Mouse (Mus musculus): Measurements from ENCODE around the gene Espn.

Gene Espn

DNA sequence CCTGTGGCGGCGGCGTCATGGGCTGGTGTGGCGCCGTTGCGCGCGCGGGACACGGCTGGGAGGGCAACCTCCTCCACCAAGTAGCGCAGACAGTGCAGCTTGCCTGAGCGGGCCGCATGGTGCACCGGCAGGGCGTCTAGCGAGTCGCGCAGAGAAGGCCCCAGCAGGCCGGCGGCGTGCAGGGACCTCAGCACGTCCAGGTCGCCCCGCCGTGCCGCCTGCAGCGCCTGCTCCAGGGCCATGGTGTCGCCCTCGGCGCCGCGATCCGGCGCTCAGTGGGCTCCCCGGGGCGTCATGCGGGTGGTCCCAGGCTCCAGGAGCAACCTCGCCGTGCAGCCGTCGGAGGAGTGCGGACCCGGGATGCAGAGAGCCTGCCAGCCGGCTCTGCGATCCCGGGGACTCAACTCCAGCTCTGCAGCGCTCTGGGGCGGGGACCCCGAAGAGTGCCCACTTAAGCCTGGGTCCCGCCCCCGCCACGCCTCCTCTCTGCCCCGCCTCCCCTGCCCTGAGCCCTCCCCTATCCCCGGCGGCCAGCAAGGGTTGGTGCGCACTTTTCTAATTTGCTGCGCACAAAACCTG, at the start of gene Espn:
Espn (minus strand) TSS at position 406 of the 579 bp plus-strand sequence.
- peak; percentile 59 to 62 for DNase-seq (ENCODE audit: low spot score in 2 of 2)

DNA sequence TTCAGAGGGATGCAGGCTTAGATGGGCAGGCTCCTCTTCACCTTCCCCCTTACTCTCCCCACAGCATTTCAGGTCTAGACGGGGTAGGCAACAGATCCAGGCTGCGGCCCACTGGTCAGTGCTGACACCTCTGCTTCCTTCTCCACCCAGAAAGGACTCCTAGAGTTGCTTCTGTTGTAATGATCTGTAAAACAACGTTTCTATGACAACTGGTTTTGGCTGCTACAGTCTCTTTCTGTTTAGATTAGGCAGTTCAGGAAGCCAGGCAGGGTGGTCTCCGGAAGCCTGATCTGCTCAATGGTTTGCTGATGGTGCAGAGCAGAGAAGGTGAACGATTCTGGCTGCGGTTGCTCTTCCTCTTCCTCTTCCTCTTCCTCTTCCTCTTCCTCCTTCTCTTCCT, 49.3 kb upstream of the Espn start:
- no peak for DNase-seq (ENCODE audit: low spot score in 2 of 2)

GRCm38 (mm10) chr4:152199617-152200016, 47.4 kb upstream of the Espn start:
- DNase-seq (ENCODE audit: low spot score in 2 of 2), result no peak

DNA sequence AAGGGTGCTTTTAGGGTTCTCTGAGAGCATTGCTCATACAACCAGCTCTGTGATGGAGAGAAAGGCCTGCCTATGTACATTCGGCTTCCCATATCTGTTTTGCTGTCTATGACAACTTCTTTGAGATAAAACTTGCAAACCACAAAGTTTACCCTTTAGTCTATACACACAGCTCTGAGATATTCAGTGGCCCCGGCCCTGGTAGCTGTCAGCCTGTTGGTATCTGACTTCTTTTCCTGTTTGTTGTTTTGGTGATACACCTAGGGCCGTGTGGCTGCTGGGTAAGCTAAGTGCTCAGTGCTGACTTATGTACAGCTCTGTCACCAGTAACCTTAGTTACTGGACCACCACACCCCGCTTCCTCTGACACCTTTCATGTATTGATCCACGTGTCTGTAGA, 45.4 kb upstream of the Espn start:
- DNase-seq (ENCODE audit: low spot score in 2 of 2), result no peak

GRCm38 (mm10) chr4:152196276-152196675, 44.1 kb upstream of the Espn start:
- no peak for DNase-seq (ENCODE audit: low spot score in 2 of 2)

GRCm38 (mm10) chr4:152194476-152195175, 42.5 kb upstream of the Espn start:
- DNase-seq (ENCODE audit: low spot score in 2 of 2), result no peak

DNA sequence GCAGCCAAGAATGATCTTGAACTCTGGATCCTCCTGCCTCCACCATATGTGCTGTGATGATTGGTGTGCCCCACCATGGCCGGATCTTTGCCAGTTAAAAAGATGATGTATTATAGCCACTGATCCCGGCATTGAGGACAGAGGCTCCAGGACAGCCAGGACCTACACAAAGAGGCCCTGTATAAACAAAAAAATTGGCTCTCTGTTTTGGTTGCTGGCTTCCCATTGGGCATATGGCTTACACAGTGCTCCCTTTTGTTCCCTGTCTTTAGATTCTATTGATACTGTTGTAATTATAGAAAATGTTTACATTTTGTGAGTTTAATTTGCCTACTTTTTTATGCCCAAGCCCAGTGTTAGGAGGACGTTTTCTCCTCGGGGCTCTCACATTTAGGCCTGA, 40.4 kb upstream of the Espn start:
- no peak for DNase-seq (ENCODE audit: low spot score in 2 of 2)

GRCm38 (mm10) chr4:152190701-152191100, 38.5 kb upstream of the Espn start:
- DNase-seq (ENCODE audit: low spot score in 2 of 2), result no peak

DNA sequence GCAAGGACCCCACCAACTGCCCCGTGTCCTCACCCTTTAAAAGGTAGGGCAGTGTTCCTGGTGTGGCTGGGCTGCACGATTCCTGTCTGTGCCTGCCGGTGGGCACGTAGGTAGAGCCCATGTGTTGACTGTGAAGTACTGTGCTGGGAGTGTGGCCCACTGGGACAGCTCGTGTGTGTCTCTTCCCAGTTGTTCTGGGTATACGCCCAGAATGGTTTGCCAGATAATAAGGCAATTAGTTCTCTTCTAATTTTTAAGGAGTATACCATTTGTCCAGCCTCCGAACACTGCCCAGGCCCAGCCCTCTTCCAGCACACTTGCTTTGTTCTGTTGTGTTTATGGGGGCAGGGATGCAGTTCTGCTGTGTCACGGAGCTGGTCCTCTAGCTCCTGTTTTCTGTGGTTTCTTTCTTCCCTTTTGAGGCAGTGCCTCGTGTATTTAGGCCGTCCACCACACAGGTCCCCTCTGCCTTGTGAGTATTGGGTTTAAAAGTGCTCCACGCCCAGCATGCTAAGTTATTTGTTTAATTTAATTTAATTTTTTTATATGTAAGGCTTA, 38.0 kb upstream of the Espn start:
- peak in 1 of 2 experiments; percentile 28 for DNase-seq (ENCODE audit: low spot score in 2 of 2)

- no peak for DNase-seq (ENCODE audit: low spot score in 2 of 2)
Measured at GRCm38 (mm10) chr4:152189691-152190090, 37.5 kb upstream of the Espn start.

- no peak for DNase-seq (ENCODE audit: low spot score in 2 of 2)
Measured at GRCm38 (mm10) chr4:152189071-152189470, 36.9 kb upstream of the Espn start.

GRCm38 (mm10) chr4:152188651-152189050, 36.5 kb upstream of the Espn start:
- DNase-seq (ENCODE audit: low spot score in 2 of 2), result no peak

GRCm38 (mm10) chr4:152187142-152187541, 35.0 kb upstream of the Espn start:
- DNase-seq (ENCODE audit: low spot score in 2 of 2), result no peak

- no peak for DNase-seq (ENCODE audit: low spot score in 2 of 2)
Measured at GRCm38 (mm10) chr4:152186205-152187082, 34.3 kb upstream of the Espn start.

- DNase-seq (ENCODE audit: low spot score in 2 of 2), result peak; percentile 69 to 79
Measured at GRCm38 (mm10) chr4:152185510-152186204, 33.5 kb upstream of the Espn start.

- peak in 1 of 2 experiments; percentile 33 for DNase-seq (ENCODE audit: low spot score in 2 of 2)
Measured at GRCm38 (mm10) chr4:152185137-152185509, 33.0 kb upstream of the Espn start.

DNA sequence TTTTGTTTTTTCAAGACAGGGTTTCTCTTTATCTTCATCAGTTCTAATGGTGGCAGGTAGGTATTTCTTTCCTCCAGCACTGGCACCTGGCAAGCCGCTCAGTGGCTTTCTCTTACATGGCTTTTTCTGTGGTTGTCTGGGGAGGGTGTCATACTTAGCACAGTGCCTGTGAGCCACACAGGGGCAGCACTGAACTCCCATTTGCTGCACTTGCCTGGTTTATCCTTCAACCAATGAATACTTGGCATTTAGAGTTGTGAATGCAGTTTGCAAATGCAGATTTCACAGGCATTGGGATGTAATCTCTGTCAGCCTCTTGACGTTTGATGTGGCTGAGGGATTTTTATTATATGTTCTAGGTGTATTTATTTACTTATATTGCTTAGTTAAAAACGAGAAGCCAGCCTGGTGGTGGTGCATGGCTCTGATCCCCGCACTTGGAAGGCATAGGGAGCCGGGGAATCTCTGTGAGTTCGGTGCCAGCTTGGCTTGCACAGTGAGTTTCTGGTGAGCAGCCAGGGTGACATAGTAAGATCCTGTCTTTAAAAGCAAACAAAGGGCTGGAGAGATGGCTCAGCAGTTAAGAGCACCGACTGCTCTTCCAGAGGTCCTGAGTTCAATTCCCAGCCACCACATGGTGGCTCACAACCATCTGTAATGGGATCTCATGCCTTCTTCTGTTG, 32.3 kb upstream of the Espn start:
- no peak for DNase-seq (ENCODE audit: low spot score in 2 of 2)

- no peak for DNase-seq (ENCODE audit: low spot score in 2 of 2)
Measured at GRCm38 (mm10) chr4:152182205-152182604, 30.0 kb upstream of the Espn start.

DNA sequence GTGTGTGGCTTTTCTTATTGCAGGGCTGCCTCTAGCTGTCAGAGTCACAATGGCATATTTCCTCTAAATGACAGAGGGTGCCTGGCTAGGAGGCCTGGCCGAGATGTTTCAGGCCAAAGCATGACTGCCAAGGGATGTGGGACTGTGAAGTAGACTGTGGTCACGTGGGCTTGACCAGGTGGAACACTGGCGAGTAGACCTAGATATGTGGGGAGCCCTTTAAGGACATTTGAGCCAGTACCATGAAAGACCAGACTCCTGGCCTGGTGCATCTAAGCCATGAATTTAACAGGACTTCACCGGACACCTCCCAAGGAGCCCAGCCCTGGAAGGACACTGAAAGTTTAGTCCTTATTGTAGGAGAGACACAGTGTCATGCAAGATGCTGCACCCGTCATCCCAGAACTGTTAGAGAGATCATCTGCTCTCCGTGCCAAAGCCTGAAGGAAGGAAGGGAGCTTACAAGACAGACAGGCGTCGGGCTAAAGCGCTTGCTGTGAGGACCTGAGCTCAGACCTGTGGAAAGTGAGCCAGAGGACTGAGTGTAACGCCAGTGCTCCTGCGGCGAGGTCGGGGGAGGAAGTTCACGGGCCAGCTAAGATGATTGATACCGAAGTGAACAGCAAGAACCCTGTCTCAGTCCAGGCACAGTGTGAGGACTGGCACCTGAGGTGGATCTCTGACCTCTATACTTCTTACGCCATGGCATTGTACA, 27.9 kb upstream of the Espn start:
- no peak for DNase-seq (ENCODE audit: low spot score in 2 of 2)

GRCm38 (mm10) chr4:152178916-152179705, 26.9 kb upstream of the Espn start:
- DNase-seq (ENCODE audit: low spot score in 2 of 2), result no peak
